Mouse (Mus musculus) ES-Bruce4 (cell line): ENCODE data around the gene Calml3.

ENCODE experiments used
- CTCF ChIP-seq: IDR thresholded peaks from one replicate; pipeline ENCODE4 v1.8.1; 2011; ENCODE audit warnings: low read depth, low read length
- EP300 ChIP-seq: IDR thresholded peaks from 2 replicates; pipeline ENCODE4 v1.6.1; 2011; ENCODE audit warnings: low read depth, low read length; ENCODE audit not compliant: insufficient read depth
- POLR2A ChIP-seq: IDR thresholded peaks from one replicate; pipeline ENCODE4 v1.8.1; 2011; ENCODE audit warnings: low read length; ENCODE audit not compliant: insufficient read depth

DNA sequence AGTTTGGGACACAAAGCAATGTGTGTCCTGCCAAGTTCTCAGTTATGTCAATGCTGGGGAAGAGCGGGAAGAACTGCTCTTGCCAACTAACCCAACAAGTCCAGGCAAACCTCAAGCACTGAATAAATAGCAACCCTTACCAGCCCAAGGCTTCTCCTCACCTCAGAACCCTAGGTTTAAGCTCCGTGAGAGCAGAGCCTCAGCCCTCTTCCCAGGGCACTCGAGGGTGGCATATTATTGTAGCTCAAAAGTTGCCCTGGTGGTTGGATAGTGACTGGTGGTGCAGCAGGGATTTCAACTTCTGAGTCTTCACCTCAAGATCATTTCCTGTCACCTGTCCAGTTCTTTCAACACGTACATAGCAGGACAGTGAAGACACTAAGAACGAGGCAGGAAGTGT is 27.4 kb upstream of the Calml3 start:
- TF ChIP-seq CTCF (no peak), EP300 (no peak), POLR2A (no peak)
